Mouse (Mus musculus) myocyte (in vitro differentiated cells): ENCODE measurements around the gene Smyd4. TPM values are rescaled to one million over a fixed set of nuclear protein-coding genes. Genes with fewer than 3 reads are reported as not detected.

Experiments
- H3K27me3 ChIP-seq: one replicate; pipeline ENCODE4 v1.6.1; 2011; ENCODE audit not compliant: control insufficient read depth, insufficient read depth, insufficient read length
- H3K36me3 ChIP-seq: one replicate; pipeline ENCODE4 v1.6.1; 2011; ENCODE audit not compliant: control insufficient read depth, insufficient read depth
- H3K4me2 ChIP-seq: one replicate; pipeline ENCODE4 v1.6.1; 2011; ENCODE audit warnings: low read depth, control low read depth
- H3K4me3 ChIP-seq: one replicate; pipeline ENCODE4 v1.5.1; 2011; ENCODE audit warnings: mild to moderate bottlenecking, control low read depth, moderate library complexity
- H3K79me2 ChIP-seq: one replicate; pipeline ENCODE4 v1.6.1; 2011; ENCODE audit not compliant: control insufficient read depth, insufficient read depth
- H3ac ChIP-seq: one replicate; pipeline ENCODE4 v1.6.1; 2011; ENCODE audit not compliant: control insufficient read depth, insufficient read length
- CEBPB ChIP-seq: IDR thresholded peaks from 2 replicates; pipeline ENCODE4 v1.6.1; 2011; ENCODE audit warnings: mild to moderate bottlenecking, moderate library complexity; ENCODE audit not compliant: poor library complexity, insufficient read depth, severe bottlenecking
- E2F4 ChIP-seq: IDR thresholded peaks from one replicate; pipeline ENCODE4 v1.6.1; 2011; ENCODE audit warnings: mild to moderate bottlenecking, control low read depth, moderate library complexity; ENCODE audit not compliant: insufficient read depth
- MAX ChIP-seq: IDR thresholded peaks from one replicate; pipeline ENCODE4 v1.6.1; 2011; ENCODE audit warnings: low read depth, mild to moderate bottlenecking, control low read depth
- MYOD1 ChIP-seq, 3 experiments: IDR thresholded peaks; one replicate each; pipeline ENCODE4 v1.6.1; 2011; ENCODE audit warnings: control low read depth in 2 of 3, low read depth in 2 of 3, mild to moderate bottlenecking in 2 of 3, moderate library complexity in 1 of 3; ENCODE audit not compliant: insufficient read length in 2 of 3, control insufficient read depth in 1 of 3
- MYOG ChIP-seq, 3 experiments: IDR thresholded peaks; one replicate each; pipeline ENCODE4 v1.6.1; 2011; ENCODE audit warnings: control low read depth in 2 of 3, low read depth in 2 of 3, mild to moderate bottlenecking in 2 of 3; ENCODE audit not compliant: insufficient read length in 2 of 3, control insufficient read depth in 1 of 3, insufficient read depth in 1 of 3
- POLR2A ChIP-seq: IDR thresholded peaks from one replicate; pipeline ENCODE4 v1.6.1; 2011; ENCODE audit warnings: low read depth, mild to moderate bottlenecking, control low read depth, moderate library complexity; ENCODE audit not compliant: insufficient read length
- POLR2AphosphoS2 ChIP-seq: IDR thresholded peaks from one replicate; pipeline ENCODE4 v1.6.1; 2011; ENCODE audit warnings: low read depth, control low read depth; ENCODE audit not compliant: insufficient read length
- REST ChIP-seq: IDR thresholded peaks from one replicate; pipeline ENCODE4 v1.6.1; 2011; ENCODE audit warnings: mild to moderate bottlenecking, control low read depth, moderate library complexity; ENCODE audit not compliant: insufficient read depth, insufficient read length
- SRF ChIP-seq: IDR thresholded peaks from one replicate; pipeline ENCODE4 v1.6.1; 2011; ENCODE audit warnings: low read depth; ENCODE audit not compliant: control insufficient read depth, insufficient read length
- TCF12 ChIP-seq: IDR thresholded peaks from one replicate; pipeline ENCODE4 v1.6.1; 2011; ENCODE audit warnings: mild to moderate bottlenecking, control low read depth; ENCODE audit not compliant: poor library complexity, insufficient read depth, severe bottlenecking
- TCF3 ChIP-seq: IDR thresholded peaks from one replicate; pipeline ENCODE4 v1.6.1; 2011; ENCODE audit warnings: low read depth, control low read depth; ENCODE audit not compliant: insufficient read length
- USF1 ChIP-seq: IDR thresholded peaks from one replicate; pipeline ENCODE4 v1.6.1; 2011; ENCODE audit warnings: low read depth, mild to moderate bottlenecking, control low read depth, moderate library complexity
- polyA plus RNA-seq: library from polyadenylated mRNA; unstranded; fragments of >200 nt; fragmentation: generic; extraction: Trizol; gene quantifications from one replicate; pipeline ENCODE4 v1.2.1, GENCODE M21; 2012; ENCODE audit warnings: missing spikeins

Smyd4 gene
- polyA plus RNA-seq, 1 experiment = 6.9 TPM

DNA sequence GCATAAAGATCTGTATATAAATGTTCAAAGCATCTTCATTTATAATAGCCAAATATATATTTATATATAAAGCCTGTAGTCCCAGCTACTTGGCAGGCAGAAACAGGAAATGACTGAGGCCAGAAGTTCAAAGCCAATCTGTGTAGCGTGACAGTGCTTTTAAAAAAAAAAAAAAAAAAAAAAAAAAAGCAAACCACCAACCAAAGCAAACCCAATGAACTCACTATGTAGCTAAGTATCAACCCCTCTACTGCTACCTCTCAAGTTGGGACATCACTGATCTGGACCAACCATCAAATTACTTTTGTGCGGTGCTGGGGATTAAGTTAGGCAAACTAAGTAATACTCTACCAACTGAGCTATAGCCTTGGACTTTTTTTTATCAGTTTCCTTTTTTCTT is 4.1 kb upstream of the Smyd4 start:
- no peaks in the 10 kb centered on the region for H3K27me3 ChIP-seq
- peaks cover 14% of the 10 kb centered on the region for H3K36me3 ChIP-seq
- H3K4me3 ChIP-seq = no peak overlapping the region
- no peak overlapping the region for H3ac ChIP-seq
- TF ChIP-seq POLR2A = no peak
- no peak for TF ChIP-seq E2F4
- TF ChIP-seq TCF12 = no peak
- TF ChIP-seq SRF = no peak
- no peak for TF ChIP-seq MYOD1 (IDR thresholded peaks at IDR 0.05; ENCODE audit: control insufficient read depth in 1 of 3, insufficient read length in 2 of 3, low read depth in 2 of 3)
- no peak for TF ChIP-seq CEBPB
- no peak for TF ChIP-seq TCF3
- TF ChIP-seq USF1 = no peak
- TF ChIP-seq REST = no peak
- no peak for TF ChIP-seq POLR2AphosphoS2
- TF ChIP-seq MAX = no peak
- H3K79me2 ChIP-seq = peaks cover 58% of the 10 kb centered on the region
- H3K4me2 ChIP-seq = no peak overlapping the region

DNA sequence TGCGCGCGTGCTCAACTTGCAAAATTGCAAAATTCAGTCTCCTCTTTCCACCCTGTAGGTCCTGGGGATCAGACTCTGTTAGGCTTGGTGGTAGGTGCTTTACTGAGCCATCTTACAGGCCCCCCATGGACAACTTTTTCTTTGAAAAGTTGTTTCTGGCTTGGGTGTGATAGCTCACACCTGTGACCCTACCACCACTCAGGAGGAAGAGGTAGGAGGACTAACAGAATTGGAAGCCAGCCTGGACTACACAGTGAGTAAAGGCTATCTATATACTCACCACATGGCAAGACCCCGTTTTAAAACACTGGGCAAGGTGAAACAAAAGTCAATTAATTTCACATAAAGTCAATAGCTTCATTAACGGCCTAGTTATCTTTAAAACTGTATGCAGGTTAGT is 3.5 kb upstream of the Smyd4 start:
- no peak overlapping the region for H3K4me2 ChIP-seq
- no peak overlapping the region for H3ac ChIP-seq
- H3K27me3 ChIP-seq = no peaks in the 10 kb centered on the region
- peaks cover 58% of the 10 kb centered on the region for H3K79me2 ChIP-seq
- no peak overlapping the region for H3K4me3 ChIP-seq
- TF ChIP-seq TCF12 = no peak
- TF ChIP-seq MYOD1 (IDR thresholded peaks at IDR 0.05; ENCODE audit: control insufficient read depth in 1 of 3, insufficient read length in 2 of 3, low read depth in 2 of 3) = no peak
- no peak for TF ChIP-seq USF1
- no peak for TF ChIP-seq CEBPB
- H3K36me3 ChIP-seq = peaks cover 10% of the 10 kb centered on the region

DNA sequence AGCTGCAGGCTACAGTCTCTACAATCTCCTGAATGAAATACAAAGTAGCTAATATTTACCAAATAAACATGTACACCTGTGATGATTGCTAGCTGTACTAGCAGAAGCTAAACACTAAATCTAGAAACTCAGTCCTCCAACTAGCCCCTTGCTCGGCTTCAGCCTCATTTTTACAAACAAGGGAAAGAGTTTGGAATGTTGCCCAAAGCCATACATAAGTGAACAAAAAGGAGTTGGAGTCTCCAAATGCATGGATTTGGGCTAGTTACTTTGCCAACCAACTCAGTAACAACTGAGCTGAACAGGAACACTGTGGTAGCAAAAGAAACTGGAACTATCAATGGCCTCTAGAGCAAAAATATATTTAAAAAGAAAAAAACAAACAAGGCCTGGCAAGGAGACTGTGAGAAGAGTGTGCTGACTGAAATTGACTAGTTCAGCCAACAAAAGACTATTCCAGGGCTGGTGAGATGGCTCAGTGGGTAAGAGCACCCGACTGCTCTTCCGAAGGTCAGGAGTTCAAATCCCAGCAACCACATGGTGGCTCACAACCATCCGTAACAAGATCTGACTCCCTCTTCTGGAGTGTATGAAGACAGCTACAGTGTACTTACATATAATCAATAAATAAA is 1.6 kb upstream of the Smyd4 start:
- Histone ChIP-seq H3ac (no peak overlapping the region), H3K4me2 (peak overlapping the region; percentile 71), H3K27me3 (no peaks in the 10 kb centered on the region), H3K4me3 (peak overlapping the region; percentile 72), H3K79me2 (peaks cover 58% of the 10 kb centered on the region), H3K36me3 (peaks cover 4% of the 10 kb centered on the region)
- no peak for TF ChIP-seq MYOD1 (IDR thresholded peaks at IDR 0.05; ENCODE audit: control insufficient read depth in 1 of 3, insufficient read length in 2 of 3, low read depth in 2 of 3)
- no peak for TF ChIP-seq POLR2AphosphoS2
- no peak for TF ChIP-seq USF1
- TF ChIP-seq E2F4 = no peak

DNA sequence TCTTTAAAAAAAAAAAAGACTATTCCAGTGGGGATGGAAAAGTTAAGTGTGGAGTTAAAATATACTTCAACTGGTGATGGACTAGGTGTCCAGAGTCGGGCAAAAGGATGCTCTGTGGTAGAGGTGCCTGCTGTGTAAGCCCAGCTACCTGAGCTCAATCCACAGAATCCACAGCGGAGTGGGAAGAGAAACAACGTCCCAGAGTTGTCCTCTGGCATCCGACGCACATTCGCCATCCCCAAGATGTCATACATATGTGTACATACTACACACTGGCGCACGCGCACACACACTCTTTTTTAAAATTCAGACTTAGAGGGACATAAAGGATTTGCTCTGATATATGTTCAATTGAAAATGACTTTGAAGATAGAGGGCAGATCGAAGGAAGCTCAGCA is 1.0 kb upstream of the Smyd4 start:
- no peak for TF ChIP-seq CEBPB
- H3K36me3 ChIP-seq = peaks cover 6% of the 10 kb centered on the region
- H3K27me3 ChIP-seq = no peaks in the 10 kb centered on the region
- H3K79me2 ChIP-seq = peaks cover 58% of the 10 kb centered on the region
- no peak overlapping the region for H3ac ChIP-seq
- peak overlapping the region; percentile 71 for H3K4me2 ChIP-seq
- H3K4me3 ChIP-seq = peak overlapping the region; percentile 72

DNA sequence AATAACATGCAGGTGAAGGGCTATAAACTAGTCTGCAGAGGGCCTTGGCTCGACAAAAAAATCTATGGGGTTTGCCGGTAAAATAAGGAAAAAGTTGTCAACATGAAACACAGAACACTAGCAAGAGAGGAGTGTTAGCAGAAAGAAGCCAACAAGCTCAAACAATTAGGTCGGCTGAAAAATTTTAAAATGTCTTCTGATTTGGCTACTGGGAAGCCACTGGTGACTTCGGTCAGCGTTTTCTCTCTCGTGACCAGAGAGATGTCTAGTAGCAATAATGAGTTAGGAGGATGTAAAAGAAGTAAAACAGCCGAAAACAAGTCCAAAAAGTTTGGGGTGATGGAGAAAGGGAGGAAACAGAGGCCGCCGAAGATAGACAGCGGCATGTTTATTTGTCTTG is 637 bp upstream of the Smyd4 start:
- H3K79me2 ChIP-seq = peaks cover 54% of the 10 kb centered on the region
- H3K27me3 ChIP-seq = no peaks in the 10 kb centered on the region
- H3K4me3 ChIP-seq = peak overlapping the region; percentile 72
- peaks cover 6% of the 10 kb centered on the region for H3K36me3 ChIP-seq
- H3ac ChIP-seq = peak overlapping the region; percentile 57
- H3K4me2 ChIP-seq = peak overlapping the region; percentile 71
- TF ChIP-seq POLR2A (no peak), POLR2AphosphoS2 (no peak), REST (no peak), MYOD1 (IDR thresholded peaks at IDR 0.05; ENCODE audit: control insufficient read depth in 1 of 3, insufficient read length in 2 of 3, low read depth in 2 of 3) (no peak), MAX (no peak), USF1 (no peak), E2F4 (no peak), MYOG (IDR thresholded peaks at IDR 0.05; ENCODE audit: control insufficient read depth in 1 of 3, insufficient read depth in 1 of 3, insufficient read length in 2 of 3, low read depth in 2 of 3) (no peak), CEBPB (no peak), TCF12 (no peak), TCF3 (no peak), SRF (no peak)
